Mouse (Mus musculus): ENCODE data around the gene Armc3.
"Not testable (repeated sequence)": the region's sequence is repeated elsewhere in the genome, so short reads cannot be mapped to it uniquely, and the experiment has no call there.

The Armc3 gene

DNA sequence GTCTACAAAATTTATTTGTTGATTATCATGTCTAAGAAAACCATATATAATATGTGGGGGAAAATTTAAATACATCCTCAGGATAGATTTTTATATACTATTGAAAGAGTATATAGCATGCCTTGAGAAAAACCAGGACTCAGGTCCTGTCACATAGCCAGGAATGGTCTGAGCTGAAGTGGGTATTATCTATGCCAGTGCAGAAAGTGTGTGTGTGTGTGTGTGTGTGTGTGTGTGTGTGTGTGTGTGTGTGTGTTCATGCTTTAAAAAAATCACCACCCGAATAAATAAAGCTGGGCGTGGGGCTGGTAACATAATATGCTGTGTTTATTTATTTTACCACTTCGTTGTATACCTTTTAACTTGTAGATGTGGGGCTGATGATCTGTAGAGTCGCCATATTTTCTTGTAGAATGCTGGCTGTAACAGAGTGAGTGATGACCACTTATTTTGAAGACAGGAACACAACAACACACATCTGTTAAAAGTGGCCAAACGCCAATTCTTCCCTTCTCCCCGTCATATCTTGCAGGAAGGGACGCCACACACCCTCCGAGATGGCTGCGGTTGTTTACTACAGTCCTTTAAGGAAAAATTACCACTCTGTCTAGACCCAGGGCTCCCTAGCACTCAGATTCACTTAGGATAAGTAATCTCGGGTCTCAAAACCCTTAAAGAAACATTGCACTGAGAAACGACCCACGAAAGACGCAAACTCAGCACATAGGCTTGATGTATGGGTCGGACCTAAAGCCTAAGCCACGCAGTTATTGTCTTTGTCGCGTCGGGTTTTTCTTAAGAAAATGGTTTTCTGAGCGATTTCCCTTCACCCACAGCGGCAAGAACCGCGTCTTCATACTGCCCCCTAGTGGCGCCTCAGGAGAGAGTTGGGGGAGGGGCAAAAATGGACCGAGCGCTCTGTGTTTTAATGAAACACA is 76.8 kb downstream of the Armc3 start:
- DNase-seq: peak; percentile 80

DNA sequence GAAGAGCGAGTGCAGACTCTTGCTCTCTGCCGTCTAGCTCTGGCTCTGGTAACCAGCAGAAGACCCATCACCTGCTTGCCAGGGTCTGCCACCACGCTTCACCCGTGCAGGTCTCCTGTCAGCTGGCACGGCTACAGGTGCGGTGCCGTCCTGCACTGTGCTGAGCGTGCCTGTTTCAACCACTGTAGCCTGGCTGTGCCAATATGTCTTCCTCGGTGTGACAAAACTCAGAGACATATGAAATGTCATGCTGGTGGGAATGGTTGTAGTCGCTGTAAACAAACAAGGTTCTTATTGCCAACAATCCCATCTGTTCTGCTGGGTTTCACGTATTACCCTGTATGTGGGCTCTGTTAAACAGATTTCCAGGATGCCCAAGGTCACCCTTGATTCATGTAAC is 81.2 kb downstream of the Armc3 start:
- DNase-seq: peak; percentile 7

DNA sequence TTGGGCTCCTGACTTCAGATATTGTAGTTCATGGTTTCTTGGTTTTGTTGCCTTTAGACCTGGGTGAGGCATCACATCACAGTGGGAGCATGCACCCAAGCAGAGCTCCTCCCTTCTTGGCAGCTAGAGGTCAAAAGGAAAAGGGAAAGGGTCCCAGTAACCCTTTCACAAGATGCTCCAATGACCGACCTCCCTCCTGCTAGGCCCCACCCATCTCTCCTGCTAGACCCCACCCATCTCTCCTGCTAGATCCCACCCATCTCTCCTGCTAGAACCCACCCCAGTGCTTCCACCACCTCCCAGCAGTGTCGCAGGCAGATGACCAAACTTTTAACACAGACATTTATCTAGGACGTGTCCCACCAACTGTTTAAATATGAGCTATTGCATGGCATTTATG is 93.3 kb downstream of the Armc3 start:
- no peak for DNase-seq

DNA sequence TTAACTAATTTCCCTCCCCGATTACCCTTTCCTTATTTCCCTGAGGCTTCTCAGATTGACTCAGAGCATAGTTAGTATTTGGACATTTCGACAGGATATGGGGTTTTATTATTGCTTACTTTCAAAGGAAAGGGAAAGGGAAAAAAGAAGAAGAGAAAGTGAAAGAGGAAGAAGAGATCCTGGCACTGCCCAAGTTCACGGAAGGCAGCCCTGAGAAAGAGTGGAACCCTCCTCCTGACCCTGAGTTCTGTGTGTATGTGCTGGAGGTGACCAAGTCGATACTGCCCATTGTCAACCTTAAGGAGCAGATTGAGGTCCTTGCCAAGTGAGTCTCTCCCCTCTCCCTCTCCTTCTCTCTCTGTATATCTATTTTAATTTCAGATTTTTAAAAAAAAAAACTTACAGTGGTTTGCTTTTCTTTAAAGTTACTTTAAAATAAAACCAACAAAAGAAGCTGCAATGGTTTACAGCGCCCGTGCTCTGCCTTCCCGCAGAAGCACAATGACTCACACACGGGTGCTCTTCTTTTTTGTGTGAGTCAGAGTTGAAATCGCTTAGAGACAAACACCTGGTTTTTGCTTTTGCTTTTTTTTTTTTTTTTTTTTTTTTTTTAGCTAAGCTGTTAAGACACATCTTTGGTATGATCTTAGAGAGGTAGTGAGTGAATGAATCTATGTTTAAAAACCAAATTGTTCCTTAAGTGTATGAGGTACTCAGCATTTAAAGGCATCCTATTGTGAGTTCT is 101.4 kb downstream of the Armc3 start:
- DNase-seq: no peak

DNA sequence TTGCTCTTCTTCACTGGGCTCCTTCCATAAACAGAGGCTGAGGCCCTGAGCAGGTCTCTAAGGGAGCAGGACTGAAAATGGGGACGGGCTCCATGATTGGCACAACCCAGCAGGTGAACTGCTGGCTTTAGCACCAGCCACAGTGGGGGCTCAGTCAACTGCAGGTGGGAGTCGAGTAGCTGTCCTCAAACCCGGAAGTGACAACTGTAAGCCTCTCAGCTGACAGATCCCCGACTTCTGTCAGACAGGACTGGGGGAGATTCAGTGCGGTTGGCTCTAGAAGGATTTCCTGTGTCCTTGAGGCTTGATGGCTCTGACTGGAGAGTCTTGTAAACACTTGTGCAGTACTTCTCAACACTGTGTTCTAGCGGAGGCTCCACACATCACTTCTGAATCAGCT is 102.1 kb downstream of the Armc3 start:
- DNase-seq: no peak

DNA sequence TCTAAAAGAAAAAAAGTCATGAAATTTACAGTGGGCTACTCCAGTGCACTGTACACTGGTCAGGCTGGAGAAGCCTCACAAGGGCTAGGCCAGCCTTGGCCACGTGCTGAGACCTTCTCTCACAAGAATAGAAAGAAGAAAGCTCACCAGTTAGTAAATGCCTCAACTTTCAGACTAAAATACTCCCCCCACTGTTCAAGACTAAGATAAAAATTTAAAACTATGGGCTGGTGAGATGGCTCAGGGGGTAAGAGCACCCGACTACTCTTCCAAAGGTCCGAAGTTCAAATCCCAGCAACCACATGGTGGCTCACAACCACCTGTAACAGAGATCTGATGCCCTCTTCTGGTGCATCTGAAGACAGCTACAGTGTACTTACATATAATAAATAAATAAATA is 104.0 kb downstream of the Armc3 start:
- not testable (repeated sequence) for DNase-seq

DNA sequence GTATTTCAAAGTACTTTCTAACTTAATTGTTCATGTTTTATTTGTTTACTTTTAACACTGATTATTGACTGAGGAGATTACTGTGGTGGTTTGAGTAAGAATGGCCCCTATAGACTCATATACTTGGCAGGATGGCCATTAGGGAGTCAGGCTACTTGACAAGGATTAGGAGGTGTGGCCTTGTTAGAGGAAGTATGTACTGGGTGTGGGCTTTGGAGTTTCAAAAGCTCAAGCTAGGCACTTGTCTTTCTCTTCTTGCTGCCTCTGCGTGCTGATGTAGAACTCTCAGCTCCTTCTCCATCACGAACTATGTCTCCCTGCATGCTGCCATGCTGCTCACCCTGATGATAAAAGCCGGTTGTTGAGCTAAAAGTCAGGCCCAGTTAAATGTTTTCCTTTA is 111.4 kb downstream of the Armc3 start:
- DNase-seq: no peak

DNA sequence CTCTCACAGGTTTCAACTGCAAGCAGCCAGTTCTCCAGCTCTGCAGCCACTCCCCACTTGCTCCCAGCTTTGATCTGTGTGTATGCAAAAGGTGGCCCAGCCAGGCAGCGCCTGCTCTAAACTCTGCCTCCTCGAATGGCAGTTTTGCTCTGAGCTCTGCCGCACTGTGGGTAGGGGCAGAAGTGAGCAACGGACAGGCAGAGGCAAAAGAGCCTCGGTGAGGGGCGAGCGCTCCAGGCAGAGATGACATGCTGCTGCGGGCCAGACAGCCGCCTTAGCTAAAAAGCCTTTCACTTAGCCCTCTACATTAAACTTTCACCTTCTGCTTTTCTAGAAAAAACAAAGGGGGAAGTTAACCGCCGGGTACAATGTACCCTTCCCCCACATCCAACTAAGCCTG is 117.0 kb downstream of the Armc3 start:
- DNase-seq: no peak

DNA sequence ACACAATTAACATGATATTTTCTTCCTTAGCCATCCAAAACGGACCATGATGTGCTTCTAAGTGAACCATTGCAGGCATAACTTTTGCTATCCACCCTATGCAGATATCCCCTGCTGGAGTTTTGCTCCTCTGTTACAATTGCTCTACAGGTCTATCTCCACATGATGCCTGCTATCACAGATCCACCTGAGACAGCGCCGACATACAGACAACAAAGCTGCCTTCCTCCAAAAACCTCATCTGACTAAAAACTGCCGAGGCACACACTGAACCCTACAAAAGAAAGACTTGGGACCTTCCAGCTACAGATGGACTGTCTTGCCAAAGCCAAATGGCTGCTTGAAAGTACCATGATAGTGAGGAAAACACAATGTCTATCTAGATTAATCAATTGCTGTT is 117.6 kb downstream of the Armc3 start:
- no peak for DNase-seq

DNA sequence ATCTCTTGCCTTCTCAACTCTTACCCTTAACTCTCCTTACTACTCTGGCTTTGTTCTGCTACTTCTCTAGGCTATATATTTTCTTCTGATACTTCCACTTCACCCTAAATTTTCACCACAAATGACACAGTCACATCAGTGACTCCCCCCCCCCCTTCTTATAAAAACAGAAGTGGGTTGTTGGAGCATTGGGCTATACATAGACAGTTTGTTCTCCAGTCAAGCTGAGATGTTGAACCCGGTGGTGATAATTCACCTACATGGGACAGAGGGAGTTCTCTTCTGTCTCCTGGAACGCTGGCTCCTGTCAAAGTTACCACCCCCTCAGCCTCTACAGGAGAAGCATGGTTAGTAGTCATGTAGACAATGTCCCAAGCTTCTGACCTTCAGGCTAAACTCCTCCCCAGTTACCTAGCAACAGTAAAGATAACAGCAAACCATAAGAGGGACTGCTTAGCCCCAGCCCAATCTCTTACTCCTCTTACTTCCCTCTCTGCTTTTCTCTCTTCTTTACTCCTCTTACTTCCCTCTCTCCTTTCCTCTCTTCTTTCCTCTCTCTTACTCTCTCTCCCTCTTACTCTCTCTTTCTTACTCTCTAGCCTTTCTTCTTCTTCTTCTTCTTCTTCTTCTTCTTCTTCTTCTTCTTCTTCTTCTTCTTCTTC is 118.2 kb downstream of the Armc3 start:
- DNase-seq: not testable (repeated sequence)

DNA sequence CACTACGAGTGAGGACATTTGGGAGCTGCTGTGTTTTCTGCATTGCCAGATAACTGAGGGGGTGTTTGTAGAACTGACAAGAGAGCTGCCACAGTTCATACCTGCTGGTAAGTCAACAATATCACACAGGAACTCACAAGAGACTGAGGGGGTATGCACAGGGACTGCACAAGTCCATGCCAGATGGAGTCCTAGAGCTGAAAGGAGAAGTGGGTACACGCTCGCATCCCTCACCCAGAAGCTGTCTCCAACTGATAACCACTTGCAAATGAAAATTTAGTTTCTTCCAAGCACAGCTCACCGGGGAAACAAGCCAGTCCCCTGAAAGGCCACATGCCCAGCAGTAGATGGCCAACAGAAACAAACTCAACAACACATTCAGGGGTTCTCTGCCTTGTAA is 119.4 kb downstream of the Armc3 start:
- no peak for DNase-seq

DNA sequence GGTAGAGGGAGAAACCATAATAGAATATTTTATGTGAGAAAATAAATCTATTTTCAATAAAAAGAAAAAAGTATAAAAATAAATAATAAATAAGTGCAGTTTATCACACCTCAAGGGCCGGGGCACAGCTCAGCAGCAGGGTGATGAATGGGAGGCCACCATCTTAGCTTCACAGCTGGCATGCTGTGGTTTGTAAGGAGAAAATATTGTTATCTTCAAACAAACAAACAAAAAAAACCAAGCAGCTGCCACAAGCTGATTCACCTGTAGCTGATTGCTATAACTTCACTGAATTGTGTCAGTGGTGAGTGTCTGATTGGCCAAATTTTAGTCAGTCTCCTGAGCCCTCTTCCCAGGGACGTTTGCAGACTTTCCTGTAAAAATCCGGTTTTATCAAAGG is 120.2 kb downstream of the Armc3 start:
- DNase-seq: no peak

DNA sequence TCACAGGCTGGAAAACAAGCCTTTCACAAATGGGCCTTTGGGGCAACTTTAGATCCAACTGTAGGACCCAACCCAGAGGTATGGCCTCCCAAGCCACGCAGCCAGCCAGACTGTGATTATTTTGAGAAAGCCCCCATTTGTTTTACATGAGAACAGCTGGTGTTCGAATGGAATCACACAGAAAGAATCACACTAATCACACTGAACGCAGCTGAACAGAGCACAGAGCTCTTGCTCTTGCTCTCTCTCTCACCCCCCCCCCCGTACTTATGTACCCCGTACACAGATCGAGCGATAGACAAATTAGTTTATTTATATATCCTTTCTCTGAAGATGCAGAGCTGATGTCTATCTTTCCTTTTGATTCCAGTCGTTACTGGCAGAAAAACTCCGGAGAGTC is 123.3 kb downstream of the Armc3 start:
- no peak for DNase-seq

DNA sequence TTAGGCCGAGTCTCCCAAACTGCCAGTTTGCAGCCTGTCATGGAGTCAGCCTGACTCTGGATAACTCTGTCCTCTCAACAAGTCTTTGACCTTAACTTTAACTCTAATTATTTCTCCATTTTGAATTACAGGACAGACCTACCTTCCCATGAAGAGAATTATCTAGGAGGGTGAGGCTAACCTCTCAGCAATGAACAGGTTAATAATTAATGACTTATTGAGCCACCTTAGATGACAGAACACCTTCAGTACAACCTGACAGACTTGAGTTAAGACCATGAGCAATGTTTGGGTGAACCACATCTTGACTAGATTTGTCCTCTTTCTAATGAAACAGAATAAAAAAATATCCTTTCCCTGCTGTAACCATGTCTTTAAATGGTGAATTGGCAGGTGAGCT is 127.3 kb downstream of the Armc3 start:
- DNase-seq: no peak

DNA sequence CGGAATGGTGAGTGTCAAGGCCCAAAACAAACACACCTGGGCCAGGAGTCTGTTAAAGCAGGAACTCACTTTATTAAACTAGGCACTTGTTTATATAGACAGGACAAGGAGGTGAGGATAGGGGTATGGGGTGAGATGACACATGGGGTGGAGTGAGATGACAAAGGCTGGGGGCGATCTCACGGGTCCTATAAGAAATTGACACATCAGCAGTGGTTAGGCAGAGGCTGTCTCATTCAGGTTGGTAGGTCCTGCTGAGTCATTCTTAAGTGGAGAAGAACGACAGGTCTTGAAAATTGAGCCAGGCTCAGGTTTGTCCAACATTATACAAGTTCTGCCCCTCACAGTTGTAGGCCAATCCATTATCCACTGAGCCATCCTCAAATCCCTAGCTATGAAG is 128.7 kb downstream of the Armc3 start:
- no peak for DNase-seq

DNA sequence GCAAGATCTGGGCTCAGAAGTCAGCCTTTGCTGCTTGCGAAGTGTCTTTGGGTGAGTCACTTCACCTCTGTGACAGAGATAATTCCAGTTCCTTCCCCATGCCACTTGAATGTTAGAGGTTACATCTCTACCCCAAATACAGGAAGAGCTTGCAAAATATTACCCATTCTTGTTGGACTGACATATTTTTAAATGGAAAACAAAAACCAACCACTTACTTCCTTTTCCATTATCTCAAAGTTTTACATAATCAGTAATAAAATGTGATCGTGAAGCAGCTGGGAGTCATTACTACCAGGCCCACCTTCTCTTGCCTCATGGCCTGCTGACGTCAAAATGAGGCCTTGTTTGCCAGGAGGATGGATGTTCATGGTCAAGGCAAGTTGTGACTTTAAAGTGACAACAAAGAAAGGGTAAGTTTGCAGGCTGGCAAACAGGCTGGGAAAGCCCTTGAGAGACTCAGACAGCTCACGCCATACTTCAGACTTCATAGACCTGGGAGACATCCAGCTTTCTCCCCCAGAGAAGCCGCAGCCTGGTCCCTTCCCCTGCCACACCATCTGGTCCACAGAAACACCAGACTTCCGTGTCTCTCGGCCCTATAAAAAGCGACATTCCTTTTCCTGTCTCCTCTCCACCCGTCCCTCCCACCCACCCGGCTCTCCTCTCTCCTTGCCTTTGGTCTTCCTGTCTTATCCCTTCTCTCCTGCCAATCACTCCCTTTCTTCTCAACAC is 145.0 kb downstream of the Armc3 start:
- peak; percentile 6 for DNase-seq

DNA sequence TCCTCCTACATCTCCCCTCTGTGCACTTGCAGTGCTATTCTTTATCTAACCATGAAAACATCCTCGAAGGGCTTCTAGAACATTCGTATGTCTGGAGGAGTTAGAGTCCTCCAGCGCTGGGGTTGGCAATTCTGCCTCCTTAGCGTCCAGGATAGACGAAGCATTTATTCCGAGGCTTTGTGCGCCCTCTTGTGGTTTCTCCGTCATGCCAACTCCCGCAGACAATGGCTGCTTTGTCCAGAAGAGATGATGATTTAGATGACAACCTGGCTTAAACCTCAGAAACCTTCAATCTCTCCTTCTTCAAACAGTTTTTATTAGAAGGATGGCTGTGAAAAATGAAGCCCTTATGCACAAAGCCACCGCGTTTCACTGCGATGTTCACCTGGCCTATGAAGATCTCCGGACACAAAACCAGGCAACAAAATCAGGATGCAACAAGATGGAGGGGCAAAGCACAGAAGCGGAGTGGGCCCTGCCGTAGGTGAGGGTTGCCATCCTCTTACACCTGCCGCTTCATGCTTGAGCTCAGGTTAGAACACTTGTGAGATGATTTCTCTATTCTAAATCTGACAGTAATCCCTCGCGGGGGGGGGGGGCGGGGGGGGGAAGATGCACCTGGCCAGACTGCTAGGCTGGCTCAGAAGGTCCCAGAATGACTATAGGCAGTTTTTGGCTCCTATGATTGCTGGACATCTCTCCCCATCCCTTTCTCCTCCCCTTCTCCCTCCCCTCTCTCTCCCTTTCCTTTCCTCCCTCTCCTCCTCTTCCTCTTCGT is 145.7 kb downstream of the Armc3 start:
- DNase-seq: peak; percentile 91

DNA sequence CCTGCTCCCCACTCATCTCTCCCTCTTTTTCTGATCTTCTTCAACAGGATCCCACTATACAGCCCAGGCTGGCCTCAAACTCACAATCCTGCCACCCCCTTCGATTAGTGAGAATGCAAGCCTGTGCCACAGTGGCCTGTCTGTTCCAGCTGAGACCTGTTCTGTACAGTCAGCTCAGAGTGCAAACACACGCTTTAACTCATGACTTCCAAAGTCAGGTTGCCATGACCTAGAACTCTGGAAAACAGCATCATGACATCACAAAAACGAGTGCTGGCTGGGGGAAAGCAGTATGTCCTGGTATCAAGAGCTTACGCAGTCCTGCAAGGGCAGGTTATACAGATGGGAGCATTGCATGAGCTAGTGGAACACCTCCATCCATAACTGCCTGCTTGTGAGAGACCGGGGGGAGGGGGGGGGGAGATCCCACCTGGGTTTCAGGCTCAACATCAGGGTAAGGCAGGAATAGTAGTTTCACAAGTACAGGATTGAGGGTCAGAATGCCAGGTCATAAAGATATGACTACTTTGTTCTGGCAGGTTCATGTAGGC is 146.4 kb downstream of the Armc3 start:
- no peak for DNase-seq

DNA sequence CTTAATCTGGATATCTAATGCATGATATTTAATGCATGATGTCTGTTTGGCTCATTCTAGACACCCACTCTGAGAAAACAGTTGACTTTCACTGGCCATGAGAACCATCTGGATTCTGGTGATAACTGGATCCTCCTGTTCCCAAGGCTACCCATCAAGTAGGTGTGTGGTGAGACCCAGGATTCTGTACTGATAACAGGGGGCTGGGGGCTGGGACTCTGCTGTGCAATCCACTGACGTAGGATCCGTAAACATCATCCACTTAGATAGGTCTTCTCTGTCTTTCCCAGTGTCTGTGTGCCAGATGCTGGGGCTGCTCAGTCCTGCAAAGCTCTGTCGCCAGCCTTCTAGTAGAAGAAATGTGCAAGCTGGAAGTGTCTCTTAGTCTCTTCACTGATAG is 149.4 kb downstream of the Armc3 start:
- no peak for DNase-seq

DNA sequence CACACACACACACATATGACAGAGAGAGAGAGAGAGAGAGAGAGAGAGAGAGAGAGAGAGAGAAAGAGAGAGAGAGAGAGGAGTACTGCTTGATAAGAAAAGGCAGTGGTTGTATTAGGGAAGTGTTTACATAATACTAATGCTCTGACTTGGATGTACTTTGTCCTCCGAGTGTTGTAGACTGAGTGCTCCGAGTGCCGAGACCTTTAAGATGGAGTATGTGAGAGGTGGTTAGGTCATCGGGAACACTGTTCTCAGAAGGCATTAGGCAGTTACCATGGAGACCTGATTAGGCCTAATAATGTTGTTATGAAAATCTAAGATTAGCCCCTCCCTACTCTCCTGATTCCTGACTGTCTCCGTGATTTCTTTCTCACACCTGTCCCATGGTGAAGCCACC is 151.1 kb downstream of the Armc3 start:
- no peak for DNase-seq

DNA sequence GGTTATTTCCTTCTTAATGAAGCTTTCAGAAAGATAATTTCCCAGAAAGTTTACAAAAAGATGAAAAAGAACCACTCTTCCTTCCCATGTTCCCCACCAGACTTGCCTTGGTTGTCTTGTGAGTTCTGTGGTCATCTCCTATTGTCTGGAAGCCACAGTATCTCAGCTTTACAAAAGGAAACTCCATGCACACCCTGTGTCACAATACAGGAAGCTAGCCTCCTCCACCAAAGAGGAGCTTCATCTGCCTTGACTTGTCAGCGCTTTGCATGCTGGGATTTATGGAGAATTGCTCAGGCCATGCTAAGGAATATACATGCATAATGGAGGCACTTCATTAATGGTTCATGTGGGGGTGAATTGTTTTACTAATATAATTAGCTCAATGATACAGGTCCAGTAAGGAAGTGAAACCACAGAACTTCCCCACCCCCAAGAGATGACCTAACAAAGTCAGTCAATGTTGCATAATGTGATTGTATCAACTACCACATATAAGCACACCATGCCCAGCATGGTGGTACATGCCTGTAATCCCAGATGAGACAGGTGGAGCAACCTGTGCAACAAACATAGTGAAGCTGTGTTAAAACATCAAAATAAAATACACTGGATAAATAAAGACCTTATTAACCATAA is 152.6 kb downstream of the Armc3 start:
- no peak for DNase-seq
